Mouse (Mus musculus): ENCODE data around the gene Ptprm.

DNA sequence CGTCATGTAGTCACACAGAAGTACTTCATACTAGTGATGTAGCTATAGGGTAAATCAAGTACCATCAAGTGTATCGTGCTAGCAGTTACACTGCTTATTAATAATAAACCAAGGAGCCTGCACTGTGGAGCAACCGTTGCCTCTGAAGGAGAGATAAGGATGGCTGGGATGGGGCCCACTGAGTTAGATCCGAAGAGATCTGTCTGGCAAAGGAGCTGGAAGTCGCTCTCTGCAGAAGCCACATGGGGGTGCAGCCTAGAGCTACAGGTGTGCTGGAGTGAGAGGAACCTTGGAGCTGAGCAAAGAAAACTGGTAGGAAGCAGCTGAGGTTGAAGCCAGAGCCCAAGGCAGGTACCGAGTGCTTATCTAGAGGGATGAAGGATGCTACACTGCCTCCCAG lies 554.0 kb downstream of the Ptprm start:
- TF ChIP-seq CTCF (IDR thresholded peaks at IDR 0.05; ENCODE audit: low read depth) (no peak), EP300 (IDR thresholded peaks at IDR 0.05; ENCODE audit: low read depth) (no peak)

All from liver, embryonic 14.5 days (tissue).